Mouse (Mus musculus) B cell, adult 2 months (primary cell): ENCODE measurements around the gene Ppp6r1.

Experiments
- DNase-seq, 2 experiments: peaks; one replicate each; pipeline ENCODE4 v3.0.0; 2022

Gene Ppp6r1

DNA sequence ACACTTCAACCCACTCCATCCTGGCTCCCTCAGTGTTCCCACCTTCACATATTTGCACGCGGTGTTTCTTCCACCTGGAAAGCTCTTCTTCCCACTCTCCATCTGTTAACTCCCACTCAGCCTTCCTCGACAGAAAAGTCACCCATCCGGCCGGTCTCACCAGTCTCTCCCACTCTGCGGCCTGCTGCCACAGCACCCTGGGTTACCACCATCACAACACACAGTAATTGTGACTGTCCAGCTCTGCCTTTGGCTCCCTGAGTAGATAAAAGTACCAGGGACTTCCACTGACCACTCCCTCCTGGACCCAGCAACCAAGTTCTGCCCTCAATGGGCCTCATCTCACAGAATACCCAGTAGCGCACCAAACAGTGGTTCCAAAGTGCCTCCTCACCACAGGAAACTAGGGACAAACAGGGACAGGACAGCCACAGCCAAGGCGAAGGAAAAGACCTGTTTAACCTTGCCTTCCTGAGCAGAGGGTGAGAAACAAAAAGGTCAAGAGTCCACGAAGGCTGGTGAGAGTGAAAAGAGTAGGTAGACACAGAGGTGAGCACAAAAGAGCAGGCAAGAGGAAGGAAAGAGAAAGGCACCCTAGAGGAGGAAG lies 1.2 kb downstream of the Ppp6r1 start:
- DNase-seq: peak in 1 of 2 experiments; percentile 14

DNA sequence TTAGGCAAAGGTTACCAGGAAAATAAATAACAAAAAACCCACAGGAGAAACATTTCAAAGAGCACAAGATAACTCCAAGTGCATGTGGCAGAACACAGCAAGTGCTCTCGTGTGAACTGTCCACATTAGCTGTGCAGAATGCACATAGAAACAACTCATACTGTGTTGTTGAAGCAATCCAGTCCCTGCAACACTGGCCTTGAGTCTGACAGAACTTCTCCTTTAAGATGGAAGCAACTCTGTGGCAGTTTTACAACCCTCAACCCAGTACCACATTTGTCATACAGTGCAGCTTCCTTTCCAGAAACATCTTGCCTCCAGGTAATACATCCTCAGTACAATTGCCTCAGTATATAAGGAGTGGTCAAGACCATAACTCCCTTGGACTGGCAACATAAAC lies 2.0 kb downstream of the Ppp6r1 start:
- DNase-seq: no peak

DNA sequence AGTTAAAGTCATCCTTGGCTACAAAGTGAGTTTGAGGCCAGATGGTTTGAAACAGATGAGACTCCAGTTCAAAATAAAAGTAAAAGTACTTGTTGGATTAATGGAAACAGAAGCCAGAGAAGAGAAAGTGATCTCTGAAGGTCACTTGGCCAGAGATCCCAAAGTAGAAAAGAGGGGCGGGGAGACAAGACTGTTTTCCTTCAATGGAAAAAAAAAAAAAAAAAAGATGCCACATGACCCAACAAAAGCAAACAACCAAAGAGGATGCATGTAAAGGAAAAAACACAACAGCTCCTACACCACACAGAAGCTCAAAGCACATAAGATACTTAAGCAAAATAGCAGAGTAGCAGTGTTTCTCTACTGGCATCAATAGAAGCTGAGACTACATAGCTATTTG lies 2.9 kb downstream of the Ppp6r1 start:
- DNase-seq: no peak

DNA sequence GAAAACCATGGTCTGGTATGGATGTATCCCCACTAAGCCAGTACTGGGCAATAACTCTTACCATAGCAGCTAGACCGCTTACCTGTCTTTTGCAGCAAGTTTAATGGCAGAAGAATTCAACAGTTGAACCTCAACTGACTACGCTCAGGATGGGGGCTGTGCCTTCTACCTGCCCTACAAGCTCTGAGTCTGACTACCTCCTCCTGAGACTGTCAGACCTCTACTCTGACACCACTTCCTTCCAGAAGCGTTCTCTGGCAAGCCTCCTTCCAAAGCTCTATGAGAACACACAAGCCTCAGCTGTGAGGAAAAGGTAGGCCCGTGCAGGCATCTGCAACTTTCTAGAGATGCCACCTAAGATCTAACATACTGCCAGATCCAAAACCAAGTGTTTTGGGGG lies 3.4 kb downstream of the Ppp6r1 start:
- no peak for DNase-seq

DNA sequence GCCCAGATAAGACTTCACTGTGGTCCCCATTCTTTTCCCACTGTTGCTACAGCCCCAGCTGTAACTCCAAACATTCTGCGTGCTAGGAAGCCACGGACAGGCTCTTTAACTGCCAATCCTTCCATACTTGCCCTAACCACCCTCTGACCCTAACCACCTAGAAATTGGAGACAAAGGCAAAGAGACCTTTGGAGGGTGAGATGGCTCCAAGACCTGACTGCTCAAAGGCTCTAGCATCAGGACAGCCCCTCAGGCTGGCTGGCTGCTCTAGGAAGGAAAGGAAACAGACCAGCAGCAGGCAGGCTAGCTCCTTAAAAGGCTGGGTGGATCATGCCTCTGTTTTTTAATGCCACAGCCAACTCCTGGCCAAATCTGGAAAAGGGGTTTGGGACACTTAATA lies 4.6 kb downstream of the Ppp6r1 start:
- no peak for DNase-seq

DNA sequence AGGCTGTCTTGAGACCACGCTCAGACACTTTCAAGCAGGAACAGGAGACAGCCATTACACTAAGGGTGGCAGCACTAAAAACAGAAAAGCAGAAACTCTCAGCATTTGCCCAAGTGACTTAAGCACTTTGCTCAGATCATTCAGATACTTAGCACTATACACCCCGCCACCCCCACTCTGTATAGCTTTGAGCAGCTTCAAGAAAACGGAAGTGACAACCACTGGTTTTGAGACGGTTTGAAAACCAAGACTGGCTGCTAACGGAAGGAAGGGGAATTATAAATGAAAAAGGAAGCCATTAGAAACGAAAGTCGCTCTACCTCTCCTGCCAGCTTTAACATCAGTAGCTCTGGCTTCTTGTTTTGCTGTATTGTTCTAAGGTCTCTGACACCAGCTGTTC lies 5.0 kb downstream of the Ppp6r1 start:
- peak; percentile 83 to 90 for DNase-seq

DNA sequence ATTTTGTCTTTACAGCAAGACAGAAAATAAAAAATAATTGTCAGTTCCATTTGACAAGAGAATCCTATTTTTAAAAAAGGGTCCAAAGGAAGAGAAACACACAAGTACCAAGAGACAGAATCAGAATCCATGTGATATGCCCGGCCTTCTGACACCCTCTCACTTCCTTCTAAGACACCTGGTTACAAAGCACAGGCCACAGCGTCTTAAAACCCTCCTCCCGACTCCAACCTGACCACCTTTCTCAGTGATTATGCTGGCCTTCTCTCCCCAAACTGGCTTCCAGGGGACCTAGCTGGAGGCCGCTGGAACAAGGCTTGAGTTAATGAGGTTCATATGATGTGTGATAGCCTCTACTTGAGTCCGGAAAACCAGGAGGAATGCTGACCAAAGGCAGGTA lies 5.5 kb downstream of the Ppp6r1 start:
- no peak for DNase-seq

DNA sequence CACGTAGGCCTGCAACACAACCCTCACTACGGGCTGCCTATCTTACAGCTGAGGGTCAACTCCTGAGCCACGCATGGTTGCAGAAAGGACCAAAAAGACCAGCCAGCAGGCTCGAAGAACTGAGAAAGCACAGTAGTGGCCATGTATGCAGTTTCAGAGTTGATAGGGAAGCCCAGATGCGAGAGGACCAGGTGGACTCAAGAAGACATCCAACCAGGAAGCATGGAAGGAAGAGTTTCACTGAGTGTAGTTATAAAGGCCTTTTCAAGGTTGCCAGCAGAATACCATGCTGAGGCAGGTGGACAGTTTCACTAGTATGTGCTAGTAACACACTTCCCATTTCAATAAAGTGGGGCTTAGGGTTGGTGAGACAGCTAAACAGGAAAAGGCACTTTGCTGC lies 6.1 kb downstream of the Ppp6r1 start:
- DNase-seq: peak in 1 of 2 experiments; percentile 22

DNA sequence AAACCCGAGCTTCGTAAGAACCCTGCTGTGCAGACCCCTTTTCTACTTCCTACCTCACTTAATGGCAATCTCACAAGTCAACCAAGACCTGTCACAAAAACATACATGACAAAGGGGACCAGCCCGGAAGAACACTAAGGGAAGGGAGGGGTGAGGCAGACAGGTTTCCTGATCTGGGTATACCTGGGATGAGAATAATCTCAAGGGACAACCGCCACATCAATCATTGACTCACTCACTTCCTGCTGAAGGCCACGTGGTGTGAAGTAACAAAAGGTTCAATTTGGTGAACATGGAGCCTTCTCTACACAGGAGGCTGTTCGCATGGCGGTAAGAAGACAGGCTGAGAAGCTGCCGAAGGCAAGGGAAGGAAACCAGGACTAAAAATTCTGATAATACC lies 7.2 kb downstream of the Ppp6r1 start:
- DNase-seq: peak; percentile 54 to 65

DNA sequence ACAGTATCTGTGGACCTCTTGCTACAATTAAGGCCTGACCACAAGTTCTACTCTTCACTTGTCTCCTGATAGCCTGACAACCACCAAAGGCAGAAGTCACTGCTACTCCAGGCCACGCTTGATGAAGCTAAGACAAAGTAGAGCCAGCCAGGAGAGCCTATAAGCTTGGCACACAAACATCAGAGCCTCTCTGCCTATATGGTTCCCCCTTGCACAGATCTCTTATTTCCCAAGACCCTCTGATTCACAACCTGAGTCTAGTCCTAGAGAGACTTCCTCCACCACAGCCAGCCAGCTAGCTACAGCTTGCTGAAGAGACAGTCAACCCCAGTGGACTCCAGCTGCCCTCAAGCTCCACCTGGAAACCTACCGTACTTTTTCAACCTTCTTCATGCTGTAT lies 10.8 kb downstream of the Ppp6r1 start:
- DNase-seq: peak; percentile 28 to 32

DNA sequence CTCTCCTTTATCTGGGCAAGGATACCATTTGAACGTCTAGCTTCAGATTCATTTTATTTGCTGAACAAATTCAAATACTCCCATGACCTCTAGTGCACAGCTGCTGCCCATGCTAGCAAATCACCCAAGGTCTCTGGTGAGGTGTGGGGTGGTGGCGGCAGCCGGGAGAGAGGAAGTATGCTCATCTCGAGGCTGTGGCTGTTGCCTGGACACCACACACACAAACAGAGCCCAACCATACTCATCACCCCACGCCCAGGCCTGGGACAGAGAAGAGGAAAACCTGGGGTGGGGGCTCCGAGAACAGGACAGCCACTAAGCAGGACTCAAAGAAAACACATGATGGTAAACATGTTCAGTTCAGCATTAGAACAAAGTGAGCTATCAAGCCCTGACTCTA lies 11.5 kb downstream of the Ppp6r1 start:
- peak; percentile 84 to 86 for DNase-seq

DNA sequence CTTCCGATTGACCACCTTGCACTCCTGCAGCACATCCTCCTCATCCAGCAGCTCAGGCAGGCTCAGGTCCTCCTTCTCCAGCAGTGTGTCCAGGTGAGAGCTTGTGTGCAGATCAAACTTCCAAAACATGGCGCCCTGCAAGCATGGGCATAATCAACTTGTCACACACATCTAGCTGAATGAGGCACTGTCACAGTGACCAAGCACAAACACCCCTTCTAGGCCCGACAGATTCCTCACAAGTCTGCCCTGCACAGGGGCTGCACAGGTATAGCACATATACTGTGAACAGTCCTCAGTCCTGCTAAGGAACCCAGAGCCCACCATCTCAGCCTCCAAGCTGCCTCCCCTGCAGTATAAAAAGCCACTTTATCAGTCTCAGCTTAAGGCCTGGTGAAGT lies 12.0 kb downstream of the Ppp6r1 start:
- no peak for DNase-seq

DNA sequence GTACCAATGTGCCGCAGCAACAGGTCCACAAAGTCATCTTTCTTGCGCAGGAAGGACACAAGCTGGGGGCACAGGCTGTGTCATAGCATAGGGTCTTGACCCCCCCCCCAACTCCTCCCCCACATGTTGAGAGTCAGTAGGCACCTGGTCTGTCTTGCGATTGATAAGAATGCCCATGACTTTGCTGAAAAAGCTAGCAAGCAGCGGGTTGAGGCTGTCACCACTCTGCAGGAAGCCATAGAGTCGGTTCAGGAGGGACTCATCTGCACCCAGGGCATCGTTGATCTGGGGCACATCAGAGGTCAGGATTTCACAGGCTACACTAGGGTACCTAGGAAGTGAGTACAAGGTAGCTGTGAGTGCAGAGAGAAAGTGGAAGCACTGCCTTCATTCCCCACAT lies 15.6 kb downstream of the Ppp6r1 start:
- no peak for DNase-seq

DNA sequence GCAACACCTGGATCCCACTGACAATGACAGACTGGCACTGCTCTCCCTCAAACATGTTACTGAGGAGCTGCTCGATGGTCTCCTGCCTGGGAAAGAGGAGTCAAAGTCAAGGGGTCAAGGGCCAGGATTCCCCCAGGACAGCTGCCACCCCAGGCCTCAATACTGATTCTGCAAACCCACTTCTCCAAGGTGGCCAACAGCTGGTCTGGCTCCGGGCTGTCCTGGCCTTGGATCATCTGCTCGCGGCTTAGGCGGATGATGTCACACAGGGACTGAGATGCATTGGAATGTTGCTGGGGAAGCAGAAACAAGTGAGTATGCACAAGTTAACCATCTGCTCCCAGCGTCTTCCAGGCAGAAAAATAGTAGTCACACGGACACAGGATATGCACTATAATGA lies 16.9 kb downstream of the Ppp6r1 start:
- no peak for DNase-seq

DNA sequence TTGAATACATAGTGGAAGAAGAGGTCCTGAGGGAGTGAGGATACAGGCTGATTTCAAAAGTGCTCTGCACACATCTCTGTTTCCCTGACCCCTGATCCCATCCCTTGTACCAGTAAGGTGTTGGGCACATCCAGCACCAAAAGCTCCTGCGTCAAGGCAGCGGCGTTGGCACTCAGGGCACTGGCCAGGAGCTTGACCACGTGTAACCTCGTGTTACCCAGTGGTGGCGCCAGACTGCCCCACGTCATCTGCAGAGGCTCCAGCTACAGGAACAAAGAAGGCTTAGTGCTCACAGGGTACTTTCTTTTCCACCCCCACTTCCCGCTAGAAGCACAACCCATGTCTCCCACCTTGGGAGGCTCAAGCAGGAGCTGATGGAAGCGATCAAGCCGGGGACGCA lies 17.7 kb downstream of the Ppp6r1 start:
- DNase-seq: no peak

DNA sequence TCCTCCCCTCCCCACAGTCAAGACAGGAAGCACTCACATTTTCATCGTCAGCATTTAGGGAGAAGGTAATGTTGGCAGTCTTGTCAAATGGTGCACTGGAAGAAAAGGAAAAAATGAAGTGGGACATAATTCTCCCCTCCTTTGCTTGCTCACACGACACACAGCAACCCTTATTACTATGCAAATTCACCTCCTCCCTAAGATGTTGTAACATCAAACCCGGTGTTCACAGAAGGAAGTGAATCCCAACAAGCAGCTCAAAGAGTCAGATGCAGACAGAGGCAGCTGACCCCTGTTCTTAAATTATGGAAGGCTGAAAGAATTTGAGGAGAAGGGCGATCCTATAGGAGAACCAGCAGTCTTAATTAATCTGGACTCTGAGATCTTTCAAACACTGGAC lies 22.6 kb downstream of the Ppp6r1 start:
- DNase-seq: no peak

DNA sequence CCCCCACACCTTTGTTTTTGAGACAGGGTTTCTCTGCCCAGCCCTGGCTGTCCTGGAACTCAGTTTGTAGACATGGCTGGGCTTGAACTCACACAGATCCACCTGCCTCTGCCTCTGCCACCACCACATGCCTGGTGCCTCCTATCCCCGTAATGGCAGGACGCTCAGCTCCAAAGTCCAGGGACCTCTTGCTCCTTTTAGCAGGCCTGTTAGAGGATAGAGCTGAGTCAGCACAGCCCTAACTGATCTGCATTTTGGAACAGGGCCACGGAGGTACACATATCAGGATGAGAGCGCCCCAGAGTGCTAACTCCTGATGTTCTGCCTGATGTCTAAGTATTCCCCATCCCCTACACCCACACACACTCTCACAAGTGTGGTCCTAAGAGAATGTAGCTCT lies 27.8 kb downstream of the Ppp6r1 start, which contains the start of gene Tmem86b:
Tmem86b (minus strand) TSS at position 392 of the 400 bp plus-strand sequence.
- no peak for DNase-seq

DNA sequence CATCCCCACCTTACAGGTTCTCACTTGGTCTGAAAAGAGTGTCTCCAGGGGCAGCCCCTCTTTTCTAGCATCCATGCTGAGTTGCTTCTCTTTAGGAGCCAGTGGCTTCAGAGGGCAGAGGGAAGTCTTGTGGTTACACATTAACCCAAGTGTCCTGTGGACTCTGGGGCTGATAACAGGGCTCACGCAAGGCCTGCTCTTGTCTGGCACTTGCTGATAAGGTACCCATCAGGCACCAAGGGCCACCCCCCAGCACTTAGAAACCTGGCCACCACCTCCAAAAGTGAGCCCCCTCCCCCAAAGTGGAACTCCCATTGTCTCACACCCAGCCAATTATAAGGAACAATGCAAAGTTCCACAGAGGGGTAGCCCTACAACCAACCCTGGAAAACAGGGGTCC lies 28.6 kb downstream of the Ppp6r1 start:
- DNase-seq: no peak

DNA sequence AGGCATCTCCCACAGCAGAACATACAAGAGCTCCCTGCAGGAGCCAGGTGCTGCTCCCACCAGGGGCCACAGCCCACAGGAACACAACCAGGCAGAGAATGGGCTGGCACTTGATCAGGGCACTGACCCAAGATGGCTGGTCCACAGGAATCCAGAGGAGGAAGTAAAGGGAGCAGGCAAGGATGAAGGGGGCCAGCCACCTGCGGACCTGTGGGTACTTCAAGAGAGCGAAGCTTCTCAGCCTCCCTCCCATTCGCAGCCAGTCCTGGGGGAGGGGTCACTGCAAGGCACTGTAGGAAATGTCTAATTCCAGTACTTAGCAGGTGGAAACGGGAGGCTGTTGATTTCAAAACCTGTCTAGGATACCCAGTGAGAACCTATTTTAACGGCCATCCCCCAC lies 29.2 kb downstream of the Ppp6r1 start:
- no peak for DNase-seq

DNA sequence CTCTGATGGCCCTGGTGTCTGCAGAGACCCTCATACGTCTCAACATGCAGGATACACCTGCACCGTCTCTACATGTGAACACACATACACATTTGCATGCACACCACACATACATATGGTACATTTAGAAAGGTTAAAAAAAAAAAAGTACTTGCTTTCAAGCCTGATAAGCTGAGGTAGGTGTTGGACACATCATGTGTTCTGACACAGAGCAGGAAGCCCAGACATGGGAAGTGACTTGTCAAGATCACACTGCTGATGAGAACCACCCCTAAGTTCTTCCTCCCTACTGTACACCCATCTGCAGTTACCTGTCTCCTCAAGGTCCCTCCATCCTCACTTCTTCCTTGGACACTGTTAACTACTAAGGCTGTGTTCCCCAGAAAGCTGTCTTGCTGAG lies 32.9 kb downstream of the Ppp6r1 start:
- DNase-seq: no peak

DNA sequence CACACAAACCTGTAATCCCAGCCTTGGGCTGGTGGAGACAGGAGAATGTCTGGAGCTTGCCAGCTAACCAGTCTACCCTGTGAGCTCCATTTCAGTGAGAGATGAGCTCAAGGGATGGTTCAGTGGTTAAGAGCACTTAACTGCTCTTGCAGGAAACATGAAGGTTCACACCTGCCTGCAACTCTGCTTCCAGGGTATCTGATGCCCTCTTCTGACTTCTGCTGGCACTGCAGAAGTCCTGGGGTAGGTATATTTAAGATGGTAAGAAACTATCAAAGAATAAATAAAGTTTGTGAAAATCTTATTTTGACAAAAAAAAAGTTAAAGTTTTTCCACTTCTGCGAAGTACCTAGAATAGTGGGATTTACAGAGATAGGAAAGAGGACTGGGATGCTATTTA lies 34.5 kb downstream of the Ppp6r1 start:
- peak in 1 of 2 experiments; percentile 35 for DNase-seq

DNA sequence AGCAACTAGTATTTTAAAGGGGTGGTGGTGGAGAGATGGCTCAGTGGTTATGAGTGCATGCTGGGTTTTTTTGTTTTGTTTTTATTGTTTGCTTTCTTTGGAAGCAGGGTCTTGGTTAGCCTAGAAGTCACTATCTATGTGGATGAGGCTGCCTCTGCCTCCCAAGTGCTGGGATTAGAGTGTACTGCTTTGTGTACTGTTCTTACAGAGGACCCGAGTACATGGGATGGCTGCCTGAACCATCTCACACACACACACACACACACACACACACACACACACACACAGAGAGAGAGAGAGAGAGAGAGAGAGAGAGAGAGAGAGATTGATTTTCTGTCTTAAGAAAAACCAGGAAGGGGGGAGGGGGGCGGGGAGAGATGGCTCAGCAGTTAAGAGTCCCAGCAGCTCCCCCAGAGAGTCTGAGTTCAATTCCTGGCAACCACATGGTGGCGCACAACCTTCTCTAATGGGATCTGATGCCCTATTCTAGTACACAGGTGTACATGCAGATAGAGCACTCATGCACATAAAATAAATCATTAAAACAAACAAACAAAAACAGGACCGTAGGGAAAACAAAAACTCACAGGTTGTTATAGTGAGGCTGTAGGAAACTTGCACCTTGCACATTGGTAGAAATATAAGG lies 35.2 kb downstream of the Ppp6r1 start:
- peak; percentile 76 to 79 for DNase-seq

DNA sequence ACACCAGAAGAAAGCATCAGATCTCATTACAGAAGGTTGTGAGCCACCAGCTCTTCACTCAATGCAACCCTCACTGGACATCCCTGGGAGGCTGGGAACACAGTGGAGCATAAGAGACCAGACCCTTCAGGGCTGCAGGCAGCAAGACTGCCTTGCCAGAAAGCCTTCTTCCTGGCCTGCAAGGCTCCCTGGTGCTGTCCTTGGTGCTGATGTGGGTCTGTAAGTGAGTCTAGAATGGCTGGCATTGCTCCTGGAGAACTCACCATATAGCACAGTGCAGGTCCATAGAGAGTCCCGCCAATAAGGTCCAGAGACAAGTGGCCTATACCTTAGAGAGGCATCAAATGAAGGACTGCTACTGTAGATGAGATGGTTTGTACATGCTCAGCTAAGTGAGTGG lies 38.8 kb downstream of the Ppp6r1 start:
- DNase-seq: peak; percentile 51 to 57

DNA sequence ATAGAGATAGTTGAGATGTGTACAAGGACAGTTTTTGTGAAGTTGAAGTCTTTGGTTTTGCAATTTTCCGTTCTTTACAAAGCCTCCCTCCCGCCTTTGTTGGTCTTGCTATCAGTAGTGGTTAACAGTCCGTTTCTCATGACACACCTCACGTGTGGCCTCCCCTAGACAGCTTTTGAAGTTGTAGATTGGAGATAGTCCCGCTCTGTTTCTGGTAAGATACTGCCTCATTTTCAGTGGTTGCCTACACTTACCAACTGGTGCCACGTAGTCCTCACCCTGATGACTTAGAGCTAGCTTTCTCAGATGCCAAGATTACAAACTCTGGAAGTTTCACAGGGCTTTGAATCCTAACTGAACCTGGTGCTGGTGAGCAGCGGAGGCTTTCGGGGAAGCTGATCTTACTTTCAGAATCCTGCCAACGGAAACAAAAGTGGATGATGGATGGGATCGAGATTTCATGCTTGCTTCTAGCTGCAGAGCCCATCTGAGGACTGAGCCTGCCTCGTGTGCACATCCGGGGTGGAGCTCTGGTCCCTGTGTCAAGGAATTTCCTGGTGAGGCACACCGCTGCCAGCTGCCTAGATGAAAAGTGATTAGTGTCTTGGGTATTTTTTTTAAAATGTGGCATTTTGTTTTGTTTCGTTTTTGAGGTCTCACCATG lies 44.9 kb downstream of the Ppp6r1 start:
- DNase-seq: no peak

DNA sequence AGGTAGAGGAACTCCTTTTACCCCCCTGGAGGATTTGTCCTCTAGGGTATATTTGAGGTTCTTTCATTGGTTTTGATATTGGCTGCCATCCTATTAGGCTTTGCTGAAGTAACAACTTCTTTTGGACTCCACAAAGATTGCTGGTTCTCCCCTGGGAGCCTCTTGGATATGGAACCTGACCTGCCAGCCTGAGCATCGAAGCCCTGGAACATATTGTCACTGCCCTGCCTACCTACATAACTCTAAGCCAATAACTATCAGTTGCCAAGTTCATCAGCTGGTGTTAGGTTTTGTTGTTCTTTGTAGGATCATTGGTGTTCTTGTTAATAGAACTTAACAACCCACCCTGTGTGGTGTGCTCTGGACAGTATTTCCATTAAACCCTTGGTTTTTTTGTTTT lies 45.9 kb downstream of the Ppp6r1 start:
- DNase-seq: no peak
